Mouse (Mus musculus) adrenal gland, postnatal 36 days (tissue): Measurements from ENCODE around the gene Klhl8. TPM values are rescaled to one million over a fixed set of nuclear protein-coding genes. Genes with fewer than 3 reads are reported as not detected.

Experiments used
- DNase-seq, 2 experiments: peaks; one replicate each; pipeline ENCODE4 v3.0.0; 2021; ENCODE audit warnings: mixed read lengths in 1 of 2
- total RNA-seq, 2 experiments: library from RNA; stranded (reverse); gene quantifications; 2 replicates each; pipeline ENCODE4 v1.2.3; 2021

The Klhl8 gene
- total RNA-seq, 2 experiments from 2014 or later: 19.7 to 20.5 TPM

DNA sequence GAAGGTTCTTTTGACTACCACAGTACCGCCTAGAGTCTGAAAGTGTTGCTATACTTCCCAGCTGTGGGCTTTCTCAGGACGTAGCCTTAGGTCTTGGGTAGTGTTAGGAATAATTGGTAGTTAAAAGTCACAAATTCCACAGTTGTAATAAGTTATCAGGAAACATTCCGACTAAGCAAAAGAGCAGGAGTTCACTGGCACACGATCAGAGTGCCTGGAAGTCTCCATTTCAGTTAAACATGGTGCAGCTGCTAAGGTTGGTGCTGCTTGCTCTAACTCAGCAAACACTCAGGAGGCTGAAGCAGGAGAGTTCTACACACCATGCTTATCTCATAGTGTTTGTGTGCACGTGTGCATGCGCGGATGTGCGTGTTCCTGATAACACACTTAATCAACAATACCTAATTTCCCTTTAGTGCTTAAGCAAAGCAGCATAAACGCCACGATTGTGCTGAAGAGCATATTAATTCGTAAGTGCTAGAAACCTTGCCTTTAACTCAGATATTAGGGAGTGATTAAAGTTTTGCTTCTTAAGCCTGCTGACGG is 97.0 kb downstream of the Klhl8 start:
- no peak for DNase-seq

DNA sequence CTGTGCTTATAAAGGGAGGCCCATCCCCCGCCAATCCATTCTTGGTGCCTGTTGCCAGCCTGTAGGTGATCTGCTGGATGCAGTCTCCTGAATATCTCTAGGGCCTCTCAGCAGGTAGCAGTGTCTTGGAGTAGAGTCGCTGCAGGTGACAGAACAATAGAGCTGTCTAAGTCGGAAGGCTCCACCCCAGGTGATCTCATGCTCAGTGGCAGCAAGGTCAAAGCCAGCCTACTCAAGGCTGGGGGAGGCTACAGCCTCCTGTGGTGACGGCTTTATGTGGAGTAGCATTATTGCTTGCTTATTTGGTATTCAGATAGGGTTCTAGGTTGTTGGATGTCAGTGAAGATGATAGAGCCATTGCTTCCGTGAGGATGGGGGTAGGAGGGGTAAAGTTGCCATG is 97.8 kb downstream of the Klhl8 start:
- DNase-seq: no peak

Other genes with a start within 250 kb of the Klhl8 start
- gene Aff1, start 218.9 kb downstream of the Klhl8 start, total RNA-seq: 10 to 100 TPM; 40.8 to 44.1 TPM
- under 1 TPM in 1 of 2 experiments, not detected in 1; 0.20 TPM for gene Hsd17b13, start 66.2 kb upstream of the Klhl8 start, total RNA-seq
- gene Hsd17b11, start 110.7 kb upstream of the Klhl8 start, total RNA-seq: 10 to 100 TPM; 50.4 to 80.2 TPM
- gene Nudt9, start 135.0 kb upstream of the Klhl8 start, total RNA-seq: 10 to 100 TPM; 58.6 to 67.5 TPM
- gene Gm17660, start 166.3 kb upstream of the Klhl8 start, total RNA-seq: not detected
- 10 to 100 TPM; 24.9 to 34.7 TPM for gene Sparcl1, start 202.5 kb upstream of the Klhl8 start, total RNA-seq